Mouse (Mus musculus): ENCODE measurements at regions not wholly inside any gene's neighbourhood (a gene's known extent, or its start where the extent isn't known, plus 50 kb on each side); places are given as distances from the start of the nearest gene placed in this dataset.
A peak's percentile ranks its signal among the peaks of the same experiment; 100 is the strongest.

DNA sequence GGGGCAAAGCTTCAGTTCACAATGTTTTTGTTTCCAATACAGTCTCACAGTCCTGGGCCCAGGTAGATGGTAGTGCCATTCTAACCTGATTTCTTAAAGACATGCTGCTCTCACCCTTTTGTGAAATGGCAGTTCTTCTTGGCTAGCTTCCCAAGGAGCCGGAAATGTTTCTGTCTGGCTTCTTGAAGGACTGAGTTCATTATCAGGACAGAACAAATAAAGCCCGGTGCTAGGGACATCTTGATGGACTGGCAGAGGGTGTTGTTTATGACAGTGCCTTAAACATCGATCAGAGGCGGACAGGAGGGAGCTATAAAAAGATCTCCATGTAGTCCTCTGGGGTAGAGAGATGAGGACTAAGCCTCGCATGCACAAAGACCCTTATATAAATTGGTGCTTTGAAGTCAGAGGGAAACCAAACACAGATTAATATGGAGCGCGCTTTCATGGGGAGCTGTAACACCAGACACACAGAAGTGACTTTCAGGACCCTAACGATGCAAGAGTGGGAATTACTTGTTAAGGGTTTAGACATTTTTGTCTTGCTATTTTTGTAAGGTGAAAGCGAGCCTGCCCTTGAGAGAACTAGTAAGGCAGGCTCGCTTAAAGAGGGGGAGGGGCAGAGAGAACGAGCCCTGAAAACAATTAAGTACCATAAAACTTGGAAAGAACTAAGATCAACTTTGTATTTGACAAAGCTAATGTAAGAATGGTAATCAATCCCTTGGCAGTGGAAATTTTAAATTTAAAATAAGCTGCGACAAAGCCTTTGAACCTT lies 96.2 kb downstream of the Fzd1 start:
- no peaks in the 10 kb centered on the region for H3K4me1 ChIP-seq (ENCODE audit: control insufficient read depth, insufficient read depth, low read length)
- no peak overlapping the region for H3K27ac ChIP-seq (ENCODE audit: low read length)
- H3K4me2 ChIP-seq (ENCODE audit: low read depth, low read length): peak overlapping the region; percentile 11; the same call in 1 of the 2 replicates
- no peaks in the 10 kb centered on the region; the same call in 1 of the 2 replicates for H3K9me3 ChIP-seq (ENCODE audit: control insufficient read depth, low read length)
- H3K36me3 ChIP-seq (ENCODE audit: control insufficient read depth, insufficient read depth, low read length): no peaks in the 10 kb centered on the region
- ATAC-seq: peak; percentile 59; the same call in 1 of the 2 replicates
- H3K4me3 ChIP-seq (ENCODE audit: low read length): no peak overlapping the region
- no peaks in the 10 kb centered on the region for H3K27me3 ChIP-seq (replicated peaks; ENCODE audit: control insufficient read depth, insufficient read depth, low read length)
- H3K9ac ChIP-seq (ENCODE audit: low read depth, low read length): no peak overlapping the region
- 20% methylated on average over 12 of the region's 12 CpGs for WGBS

DNA sequence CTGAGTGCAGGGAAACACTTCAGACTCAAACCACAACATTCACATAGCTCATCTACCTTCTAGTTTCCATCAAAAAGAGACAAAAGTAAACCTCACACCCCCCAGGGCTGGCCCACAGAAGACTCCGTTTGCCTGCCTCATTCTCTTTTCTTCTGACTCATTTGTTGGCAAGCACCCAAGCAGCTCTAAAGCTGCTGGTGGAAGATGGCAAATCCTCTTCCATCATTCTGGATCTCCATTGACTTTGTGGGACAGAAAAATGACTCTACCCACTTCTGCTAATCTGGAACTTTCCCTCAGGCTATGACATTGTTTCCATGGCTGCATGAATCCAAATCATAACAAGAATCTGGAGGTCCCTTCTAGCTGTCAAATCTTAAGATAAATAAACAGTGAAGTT lies 99.9 kb downstream of the Fzd1 start:
- 39% methylated on average over 1 of the region's 1 CpGs for WGBS
- H3K4me1 ChIP-seq (ENCODE audit: control insufficient read depth, insufficient read depth, low read length): no peaks in the 10 kb centered on the region
- no peak for ATAC-seq

DNA sequence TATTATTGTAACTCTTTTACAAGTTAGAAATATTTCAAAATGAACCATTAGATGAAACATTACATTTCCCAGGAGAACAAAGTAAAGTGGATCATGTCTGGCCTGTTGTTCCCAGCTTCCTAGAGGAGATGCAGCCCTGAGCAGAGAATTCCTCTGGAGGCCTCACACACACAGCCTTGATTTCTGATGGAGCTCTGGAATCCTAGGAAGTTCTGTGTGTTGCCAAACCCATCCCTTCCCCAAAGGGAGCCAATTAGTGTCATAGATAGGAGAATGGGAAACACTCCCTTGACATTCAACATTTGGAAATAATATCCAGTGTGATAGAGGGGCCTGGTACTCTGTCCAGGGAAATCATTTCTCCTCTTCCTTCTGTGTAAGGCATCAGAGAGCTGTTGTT lies 103.6 kb downstream of the Fzd1 start:
- Histone ChIP-seq H3K27ac (ENCODE audit: low read length) (no peak overlapping the region), H3K9ac (ENCODE audit: low read depth, low read length) (no peak overlapping the region), H3K9me3 (ENCODE audit: control insufficient read depth, low read length) (no peaks in the 10 kb centered on the region; the same call in 1 of the 2 replicates), H3K4me3 (ENCODE audit: low read length) (no peak overlapping the region), H3K4me2 (ENCODE audit: low read depth, low read length) (no peak overlapping the region), H3K36me3 (ENCODE audit: control insufficient read depth, insufficient read depth, low read length) (no peaks in the 10 kb centered on the region), H3K27me3 (replicated peaks; ENCODE audit: control insufficient read depth, insufficient read depth, low read length) (no peaks in the 10 kb centered on the region), H3K4me1 (ENCODE audit: control insufficient read depth, insufficient read depth, low read length) (no peaks in the 10 kb centered on the region; the same call in 1 of the 2 replicates)
- no peak for ATAC-seq

More for the DNA sequence above, 99.9 kb downstream of the Fzd1 start:
- Histone ChIP-seq H3K9ac (ENCODE audit: low read depth, low read length) (no peak overlapping the region), H3K27ac (ENCODE audit: low read length) (no peak overlapping the region), H3K36me3 (ENCODE audit: control insufficient read depth, insufficient read depth, low read length) (no peaks in the 10 kb centered on the region), H3K4me3 (ENCODE audit: low read length) (no peak overlapping the region), H3K27me3 (replicated peaks; ENCODE audit: control insufficient read depth, insufficient read depth, low read length) (no peaks in the 10 kb centered on the region), H3K4me2 (ENCODE audit: low read depth, low read length) (no peak overlapping the region), H3K9me3 (ENCODE audit: control insufficient read depth, low read length) (no peaks in the 10 kb centered on the region; the same call in 1 of the 2 replicates)

DNA sequence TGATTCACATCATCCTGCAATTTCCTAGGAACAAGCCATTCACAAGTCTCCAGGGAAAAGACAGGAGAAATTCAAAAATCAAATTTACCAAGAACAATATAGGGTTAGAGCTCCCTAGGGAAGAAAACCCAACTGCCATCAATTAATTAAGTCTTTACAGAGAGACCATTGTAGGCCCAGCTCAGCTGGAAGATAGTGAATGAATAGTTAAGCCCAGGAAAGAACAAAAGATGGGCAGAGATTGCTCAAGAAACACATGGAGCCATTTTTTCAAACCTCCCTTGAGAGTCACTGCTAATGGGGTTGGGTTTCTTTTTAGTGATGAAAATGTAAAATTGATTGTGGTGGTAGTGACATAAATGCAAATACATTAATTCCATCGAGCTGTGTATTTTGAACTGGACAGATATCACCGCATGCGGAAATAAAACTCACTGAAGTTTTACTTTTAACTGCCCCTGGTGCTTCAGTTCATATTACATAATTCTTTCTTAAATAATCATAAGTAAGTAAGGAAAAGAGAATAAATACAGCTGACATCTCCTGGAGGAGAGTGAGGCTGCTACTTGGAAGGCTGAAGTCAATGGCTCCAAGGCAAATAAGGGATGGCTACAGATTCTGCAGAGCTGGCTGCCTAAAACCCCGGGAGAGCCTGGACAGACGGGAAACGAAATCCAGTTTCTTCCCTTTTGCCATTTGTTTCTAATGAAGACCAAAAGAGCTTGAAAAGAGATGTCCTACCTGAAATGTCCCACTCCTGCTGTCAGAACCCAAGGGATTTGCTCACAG lies 106.5 kb downstream of the Fzd1 start:
- Histone ChIP-seq H3K36me3 (ENCODE audit: control insufficient read depth, insufficient read depth, low read length) (no peaks in the 10 kb centered on the region), H3K27ac (ENCODE audit: low read length) (no peak overlapping the region; the same call in 1 of the 2 replicates), H3K27me3 (replicated peaks; ENCODE audit: control insufficient read depth, insufficient read depth, low read length) (no peaks in the 10 kb centered on the region), H3K4me3 (ENCODE audit: low read length) (no peak overlapping the region), H3K9ac (ENCODE audit: low read depth, low read length) (no peak overlapping the region), H3K4me1 (ENCODE audit: control insufficient read depth, insufficient read depth, low read length) (no peaks in the 10 kb centered on the region; the same call in 1 of the 2 replicates), H3K4me2 (ENCODE audit: low read depth, low read length) (no peak overlapping the region), H3K9me3 (ENCODE audit: control insufficient read depth, low read length) (no peaks in the 10 kb centered on the region)
- 59% methylated on average over 6 of the region's 6 CpGs for WGBS
- ATAC-seq: no peak

DNA sequence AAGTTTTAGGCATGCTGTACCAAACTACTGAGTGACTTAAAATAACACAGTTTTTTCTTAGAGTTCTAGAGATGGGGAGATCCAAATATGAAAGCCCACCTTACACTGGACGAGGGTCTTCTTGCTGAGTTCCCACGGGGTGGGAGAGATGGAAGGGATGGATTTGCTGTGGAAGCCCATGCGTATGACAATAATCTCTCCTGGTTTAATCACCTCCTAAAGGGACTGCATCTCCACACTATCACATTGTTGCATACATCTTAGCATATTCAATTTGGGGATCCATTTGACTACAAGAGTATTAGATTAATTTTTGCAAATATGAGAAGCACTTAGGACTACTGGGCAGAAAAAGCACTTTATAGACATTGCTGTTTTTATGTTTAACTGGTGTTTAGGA lies 107.1 kb downstream of the Fzd1 start:
- ATAC-seq: no peak
- H3K4me2 ChIP-seq (ENCODE audit: low read depth, low read length): no peak overlapping the region
- H3K4me1 ChIP-seq (ENCODE audit: control insufficient read depth, insufficient read depth, low read length): no peaks in the 10 kb centered on the region; the same call in 1 of the 2 replicates
- H3K36me3 ChIP-seq (ENCODE audit: control insufficient read depth, insufficient read depth, low read length): no peaks in the 10 kb centered on the region
- no peaks in the 10 kb centered on the region for H3K27me3 ChIP-seq (replicated peaks; ENCODE audit: control insufficient read depth, insufficient read depth, low read length)
- H3K27ac ChIP-seq (ENCODE audit: low read length): no peak overlapping the region
- no peak overlapping the region for H3K4me3 ChIP-seq (ENCODE audit: low read length)
- 75% methylated on average over 3 of the region's 3 CpGs for WGBS
- H3K9me3 ChIP-seq (ENCODE audit: control insufficient read depth, low read length): no peaks in the 10 kb centered on the region
- no peak overlapping the region for H3K9ac ChIP-seq (ENCODE audit: low read depth, low read length)

DNA sequence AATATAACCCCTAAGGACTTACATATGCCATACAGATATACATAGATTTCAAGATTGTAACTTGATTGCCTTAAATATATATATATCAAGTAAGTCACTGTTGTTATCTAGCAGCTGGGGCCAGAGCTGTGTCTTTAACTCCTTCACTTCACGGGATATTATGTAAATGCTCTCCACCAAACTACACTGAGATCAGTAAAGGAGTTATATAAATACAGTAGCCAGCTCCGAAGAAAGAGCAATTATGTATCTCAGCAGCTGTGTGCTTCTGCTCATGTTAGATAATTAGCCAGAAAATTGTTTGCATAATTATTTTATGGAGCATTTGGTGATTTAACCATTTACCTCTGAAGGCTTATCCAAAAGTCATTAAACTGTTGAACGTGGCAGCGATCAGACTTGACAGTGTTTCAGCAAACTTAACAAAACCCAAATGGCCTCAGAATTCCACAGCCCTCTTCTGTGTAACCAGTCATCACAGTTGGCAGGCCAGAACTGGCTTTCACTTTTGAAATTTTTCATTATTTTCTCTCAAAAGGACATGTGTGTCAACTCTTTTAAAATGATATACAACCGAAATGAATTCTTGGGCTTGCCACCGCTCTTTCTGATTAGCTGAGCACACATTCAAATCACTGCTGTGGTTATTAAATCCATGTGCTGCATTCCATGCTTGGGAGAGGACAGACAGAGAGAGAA lies 107.8 kb downstream of the Fzd1 start:
- Histone ChIP-seq H3K27me3 (replicated peaks; ENCODE audit: control insufficient read depth, insufficient read depth, low read length) (no peaks in the 10 kb centered on the region), H3K27ac (ENCODE audit: low read length) (no peak overlapping the region), H3K36me3 (ENCODE audit: control insufficient read depth, insufficient read depth, low read length) (no peaks in the 10 kb centered on the region), H3K9ac (ENCODE audit: low read depth, low read length) (no peak overlapping the region), H3K4me1 (ENCODE audit: control insufficient read depth, insufficient read depth, low read length) (no peaks in the 10 kb centered on the region; the same call in 1 of the 2 replicates), H3K4me2 (ENCODE audit: low read depth, low read length) (no peak overlapping the region), H3K4me3 (ENCODE audit: low read length) (no peak overlapping the region), H3K9me3 (ENCODE audit: control insufficient read depth, low read length) (no peaks in the 10 kb centered on the region)
- peak; percentile 26; the same call in 1 of the 2 replicates for ATAC-seq
- WGBS: 27% methylated on average over 6 of the region's 6 CpGs

DNA sequence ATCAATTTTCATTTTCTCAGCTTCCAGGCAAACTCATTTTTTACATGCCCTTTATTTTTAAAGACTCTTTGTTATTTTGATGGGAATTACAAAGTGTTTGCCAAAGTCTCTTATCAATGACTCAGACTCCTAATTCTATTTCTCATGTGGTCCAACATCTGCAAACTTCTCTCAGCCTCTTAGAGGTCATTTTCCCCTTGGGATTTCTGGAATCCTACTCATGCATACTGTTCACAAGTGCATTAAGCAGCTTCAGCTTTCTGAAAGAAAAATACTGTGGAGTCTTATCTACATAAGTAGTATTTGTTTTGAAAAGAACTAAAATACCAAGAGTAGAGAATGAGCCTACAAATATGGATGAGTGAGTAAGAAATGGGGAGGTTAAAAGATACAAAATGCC lies 116.8 kb downstream of the Fzd1 start:
- H3K4me1 ChIP-seq (ENCODE audit: control insufficient read depth, insufficient read depth, low read length): no peaks in the 10 kb centered on the region
- no peaks in the 10 kb centered on the region for H3K9me3 ChIP-seq (ENCODE audit: control insufficient read depth, low read length)
- no peaks in the 10 kb centered on the region for H3K27me3 ChIP-seq (replicated peaks; ENCODE audit: control insufficient read depth, insufficient read depth, low read length)
- H3K4me3 ChIP-seq (ENCODE audit: low read length): no peak overlapping the region
- no peak for ATAC-seq
- H3K36me3 ChIP-seq (ENCODE audit: control insufficient read depth, insufficient read depth, low read length): no peaks in the 10 kb centered on the region
- no peak overlapping the region for H3K27ac ChIP-seq (ENCODE audit: low read length)
- no peak overlapping the region for H3K9ac ChIP-seq (ENCODE audit: low read depth, low read length)
- H3K4me2 ChIP-seq (ENCODE audit: low read depth, low read length): no peak overlapping the region

DNA sequence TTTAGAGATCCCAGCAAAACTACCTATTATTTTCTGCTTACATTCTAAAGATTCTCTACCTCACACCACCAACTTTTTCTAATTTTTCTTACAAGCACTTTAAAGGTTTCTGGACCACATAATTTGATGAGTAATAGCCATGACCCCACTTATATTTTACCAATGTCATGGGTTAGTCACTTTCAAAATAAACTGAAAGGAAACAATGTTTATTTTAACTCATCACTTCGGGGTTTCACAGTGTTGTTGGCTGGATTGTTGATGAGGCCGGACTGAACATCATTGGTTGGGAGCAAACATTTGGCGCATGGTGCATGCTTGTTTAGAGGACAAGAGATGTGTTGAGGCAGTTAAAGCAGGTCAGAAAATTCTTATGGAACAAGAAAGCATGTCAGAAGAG lies 124.1 kb downstream of the Fzd1 start:
- H3K9me3 ChIP-seq (ENCODE audit: control insufficient read depth, low read length): no peaks in the 10 kb centered on the region
- H3K4me3 ChIP-seq (ENCODE audit: low read length): no peak overlapping the region
- no peak overlapping the region for H3K9ac ChIP-seq (ENCODE audit: low read depth, low read length)
- ATAC-seq: no peak
- H3K27me3 ChIP-seq (replicated peaks; ENCODE audit: control insufficient read depth, insufficient read depth, low read length): no peaks in the 10 kb centered on the region
- H3K4me2 ChIP-seq (ENCODE audit: low read depth, low read length): no peak overlapping the region
- 49% methylated on average over 3 of the region's 3 CpGs for WGBS
- no peaks in the 10 kb centered on the region for H3K36me3 ChIP-seq (ENCODE audit: control insufficient read depth, insufficient read depth, low read length)
- no peaks in the 10 kb centered on the region for H3K4me1 ChIP-seq (ENCODE audit: control insufficient read depth, insufficient read depth, low read length)
- no peak overlapping the region for H3K27ac ChIP-seq (ENCODE audit: low read length)

DNA sequence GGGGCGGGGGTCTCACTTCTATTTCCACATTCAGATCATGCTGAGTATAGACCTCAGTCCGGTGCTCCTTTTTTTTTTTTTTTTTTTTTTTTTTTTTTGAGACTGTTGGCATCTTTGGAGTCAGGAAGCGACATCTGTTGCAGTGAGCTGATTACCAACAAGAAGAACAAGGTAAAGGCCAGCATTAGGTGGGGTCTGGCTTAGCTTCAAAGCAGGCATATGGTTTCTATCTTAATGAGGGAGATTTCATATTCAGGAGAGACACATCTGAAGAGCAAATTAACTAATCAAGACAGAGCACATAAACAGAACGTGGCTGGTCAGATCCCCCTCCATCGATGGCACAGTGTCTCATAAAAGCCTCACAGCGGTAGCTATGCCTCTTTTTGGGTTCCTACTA lies 132.6 kb downstream of the Fzd1 start:
- H3K4me3 ChIP-seq (ENCODE audit: low read length): no peak overlapping the region
- H3K4me1 ChIP-seq (ENCODE audit: control insufficient read depth, insufficient read depth, low read length): peaks cover 2% of the 10 kb centered on the region; the same call in 1 of the 2 replicates
- H3K4me2 ChIP-seq (ENCODE audit: low read depth, low read length): no peak overlapping the region
- no peaks in the 10 kb centered on the region for H3K9me3 ChIP-seq (ENCODE audit: control insufficient read depth, low read length)
- 91% methylated on average over 6 of the region's 6 CpGs for WGBS
- H3K9ac ChIP-seq (ENCODE audit: low read depth, low read length): no peak overlapping the region
- no peak overlapping the region for H3K27ac ChIP-seq (ENCODE audit: low read length)
- no peaks in the 10 kb centered on the region for H3K36me3 ChIP-seq (ENCODE audit: control insufficient read depth, insufficient read depth, low read length)
- no peak for ATAC-seq
- H3K27me3 ChIP-seq (replicated peaks; ENCODE audit: control insufficient read depth, insufficient read depth, low read length): no peaks in the 10 kb centered on the region

Data from intestine, embryonic 16.5 days (tissue).